Mouse (Mus musculus): ENCODE measurements around the gene Crybg3. TPM values are rescaled to one million over a fixed set of nuclear protein-coding genes. Genes with fewer than 3 reads are reported as not detected.
A peak's percentile ranks its signal among the peaks of the same experiment; 100 is the strongest.

Gene Crybg3
- total RNA-seq, 2 experiments from 2014 or later, result 44.3 to 57.6 TPM

DNA sequence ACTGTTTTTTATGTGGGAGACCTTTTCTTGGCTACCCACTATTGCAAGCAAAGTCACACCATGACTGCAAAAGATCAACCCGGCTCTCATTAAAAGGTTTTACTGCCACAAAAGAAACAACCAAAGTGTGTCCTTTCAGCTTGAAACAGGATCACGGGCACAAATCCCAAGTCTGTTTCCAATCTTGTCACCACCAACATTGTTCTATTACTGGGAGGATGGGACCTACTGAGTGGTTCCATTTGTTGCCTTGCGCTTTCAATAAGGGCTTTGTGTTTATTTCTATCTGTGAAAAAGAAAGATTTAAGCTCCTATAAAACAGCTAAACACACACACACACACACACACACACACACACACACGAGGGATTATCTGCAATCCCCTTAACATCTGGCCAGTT is 1.8 kb downstream of the Crybg3 start:
- intact Hi-C loops (cut with DNase I), result loop anchor here (5.0 kb wide), 1 partner anchor 42 kb away; no protein-coding TSS in a partner anchor
- no peak for TF ChIP-seq CTCF (IDR thresholded peaks at IDR 0.05)
- DNase-seq, result no peak
- H3K4me3 ChIP-seq, result peak overlapping the region; percentile 90
- H3K27ac ChIP-seq, result peak overlapping the region; percentile 92

- H3K27ac ChIP-seq, result no peak overlapping the region
- intact Hi-C loops (cut with DNase I), result loop anchor here (5.0 kb wide), 1 partner anchor 40 kb away; no protein-coding TSS in a partner anchor
- DNase-seq, result no peak
- TF ChIP-seq CTCF (IDR thresholded peaks at IDR 0.05), result no peak
- no peak overlapping the region for H3K4me3 ChIP-seq
Measured at GRCm38 (mm10) chr16:59597256-59597655, 3.5 kb downstream of the Crybg3 start.

GRCm38 (mm10) chr16:59594714-59595113 is 6.1 kb downstream of the Crybg3 start:
- DNase-seq, result no peak
- intact Hi-C loops (cut with DNase I), result loop anchor here (5.0 kb wide), 1 partner anchor 37 kb away; no protein-coding TSS in a partner anchor
- peak overlapping the region; percentile 50 for H3K4me3 ChIP-seq
- TF ChIP-seq CTCF (IDR thresholded peaks at IDR 0.05), result no peak
- peak overlapping the region; percentile 83 for H3K27ac ChIP-seq

- intact Hi-C loops (cut with DNase I), result no loop called here
- Histone ChIP-seq H3K4me3 (no peak overlapping the region), H3K27ac (no peak overlapping the region)
- no peak for DNase-seq
- TF ChIP-seq CTCF (IDR thresholded peaks at IDR 0.05), result no peak
Measured at GRCm38 (mm10) chr16:59590790-59591189, 10.0 kb downstream of the Crybg3 start.

GRCm38 (mm10) chr16:59588351-59589025 is 12.3 kb downstream of the Crybg3 start:
- Histone ChIP-seq H3K27ac (no peak overlapping the region), H3K4me3 (no peak overlapping the region)
- no peak for TF ChIP-seq CTCF (IDR thresholded peaks at IDR 0.05)
- no peak for DNase-seq
- intact Hi-C loops (cut with DNase I), result no loop called here

GRCm38 (mm10) chr16:59587816-59588215 is 13.0 kb downstream of the Crybg3 start:
- no peak for DNase-seq
- intact Hi-C loops (cut with DNase I), result no loop called here
- TF ChIP-seq CTCF (IDR thresholded peaks at IDR 0.05), result no peak
- no peak overlapping the region for H3K4me3 ChIP-seq
- H3K27ac ChIP-seq, result no peak overlapping the region

DNA sequence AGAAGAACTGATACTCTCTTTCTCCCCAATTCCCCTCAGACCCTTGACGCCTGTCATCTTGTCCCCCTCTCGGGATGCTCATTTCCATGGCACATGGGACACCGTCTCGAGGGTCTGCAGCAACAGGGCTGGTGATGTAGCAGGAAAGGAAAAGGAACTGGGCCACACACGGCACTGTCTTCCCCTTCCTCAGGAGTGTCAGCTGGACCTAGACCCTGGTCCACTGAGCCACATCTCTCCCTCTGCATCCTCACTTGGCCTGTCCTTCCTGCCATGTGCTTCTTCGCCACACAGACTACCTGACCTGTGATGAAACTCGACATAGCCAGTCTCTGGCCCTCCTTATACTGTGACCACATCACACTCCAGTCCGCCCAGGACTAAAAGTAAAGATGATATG is 13.9 kb downstream of the Crybg3 start:
- no peak for DNase-seq
- H3K27ac ChIP-seq, result peak overlapping the region; percentile 28; the same call in 1 of the 2 replicates
- intact Hi-C loops (cut with DNase I), result no loop called here
- TF ChIP-seq CTCF (IDR thresholded peaks at IDR 0.05), result no peak
- H3K4me3 ChIP-seq, result no peak overlapping the region

- H3K4me3 ChIP-seq, result no peak overlapping the region
- intact Hi-C loops (cut with DNase I), result no loop called here
- H3K27ac ChIP-seq, result peak overlapping the region; percentile 28; the same call in 1 of the 2 replicates
- no peak for DNase-seq
- TF ChIP-seq CTCF (IDR thresholded peaks at IDR 0.05), result no peak
Measured at GRCm38 (mm10) chr16:59586276-59586675, 14.5 kb downstream of the Crybg3 start.

DNA sequence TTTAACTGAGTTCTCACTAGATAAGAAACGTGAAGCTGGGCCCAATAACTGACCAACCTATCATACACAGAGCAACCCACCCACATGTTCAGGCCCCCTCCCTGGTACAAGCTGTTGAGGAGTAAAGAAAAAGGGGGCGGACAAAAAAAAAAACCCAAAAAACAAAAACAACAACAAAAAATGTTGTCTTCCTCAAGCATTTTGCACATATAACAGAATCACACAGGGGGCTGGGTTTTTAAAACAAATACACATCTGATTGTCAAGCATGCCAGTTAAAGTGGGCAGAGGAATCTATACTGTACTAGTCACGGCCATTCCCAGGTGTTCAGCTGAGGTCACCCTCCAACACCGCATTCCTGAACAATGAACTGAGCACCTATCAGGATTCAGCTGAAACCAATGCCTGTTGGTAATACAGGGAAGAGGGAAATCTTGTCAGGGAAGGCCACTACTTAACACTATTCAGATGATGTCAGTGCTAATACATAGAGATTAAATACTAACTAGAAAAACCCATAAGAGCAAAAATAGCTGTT is 15.0 kb downstream of the Crybg3 start:
- H3K27ac ChIP-seq, result 0 out of 2 replicates have a peak overlapping the region, but pooled peaks have one; percentile 20
- TF ChIP-seq CTCF (IDR thresholded peaks at IDR 0.05), result no peak
- intact Hi-C loops (cut with DNase I), result no loop called here
- no peak overlapping the region for H3K4me3 ChIP-seq
- no peak for DNase-seq

DNA sequence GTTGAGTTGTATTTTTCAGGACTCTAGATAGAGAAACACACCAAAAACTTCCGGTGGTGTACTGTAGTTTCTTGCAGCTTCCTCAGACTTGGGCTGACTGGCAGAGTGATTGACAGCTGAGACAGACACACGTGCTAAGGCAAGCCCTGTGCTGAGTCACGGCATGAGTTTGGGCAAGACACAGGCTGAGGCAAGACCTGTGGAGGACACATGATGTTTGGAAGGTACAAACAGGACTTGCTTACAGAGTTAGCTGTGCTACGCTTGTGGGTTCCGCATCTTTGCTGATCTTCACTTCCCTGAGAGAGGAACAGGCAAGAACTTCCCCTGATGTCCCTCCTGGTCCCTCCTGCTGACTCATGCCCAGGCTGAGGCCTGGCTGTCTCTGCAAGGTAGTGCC is 17.3 kb downstream of the Crybg3 start:
- Histone ChIP-seq H3K4me3 (no peak overlapping the region), H3K27ac (peak overlapping the region; percentile 48)
- intact Hi-C loops (cut with DNase I), result no loop called here
- no peak for TF ChIP-seq CTCF (IDR thresholded peaks at IDR 0.05)
- DNase-seq, result no peak

DNA sequence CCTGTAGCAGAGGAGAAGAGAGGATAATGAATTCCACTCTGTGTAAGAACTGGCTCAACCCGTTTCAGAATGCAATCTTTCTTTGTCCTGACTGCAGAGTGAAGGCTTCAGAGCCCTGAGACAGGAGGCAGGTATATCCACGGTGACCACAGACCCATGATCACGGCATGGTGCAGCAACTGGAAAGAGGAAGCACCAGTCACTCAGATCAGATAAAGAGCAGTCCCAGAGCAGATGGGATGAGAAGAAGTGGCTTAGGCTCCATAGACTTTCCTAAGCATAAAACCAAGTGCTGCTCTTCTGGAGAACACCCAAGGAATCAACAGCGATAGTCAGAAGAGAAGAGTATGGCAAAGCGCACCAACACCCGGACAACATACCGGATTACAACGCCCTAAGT is 21.5 kb downstream of the Crybg3 start:
- no peak for TF ChIP-seq CTCF (IDR thresholded peaks at IDR 0.05)
- no peak overlapping the region for H3K4me3 ChIP-seq
- no peak for DNase-seq
- intact Hi-C loops (cut with DNase I), result no loop called here
- H3K27ac ChIP-seq, result no peak overlapping the region

GRCm38 (mm10) chr16:59573961-59574360 is 26.8 kb downstream of the Crybg3 start:
- TF ChIP-seq CTCF (IDR thresholded peaks at IDR 0.05), result no peak
- 0 out of 2 replicates have a peak overlapping the region, but pooled peaks have one; percentile 16 for H3K27ac ChIP-seq
- DNase-seq, result no peak
- H3K4me3 ChIP-seq, result no peak overlapping the region
- intact Hi-C loops (cut with DNase I), result no loop called here

GRCm38 (mm10) chr16:59572685-59573084 is 28.1 kb downstream of the Crybg3 start:
- peak; percentile 43 for DNase-seq
- no peak for TF ChIP-seq CTCF (IDR thresholded peaks at IDR 0.05)
- H3K27ac ChIP-seq, result 0 out of 2 replicates have a peak overlapping the region, but pooled peaks have one; percentile 7
- intact Hi-C loops (cut with DNase I), result no loop called here
- no peak overlapping the region for H3K4me3 ChIP-seq

Data from gastrocnemius, adult 2 months (tissue).